Mouse (Mus musculus) retina, embryonic 14.5 days (tissue): ENCODE results near the gene Grhpr.
A peak's percentile ranks its signal among the peaks of the same experiment; 100 is the strongest.
"Not testable (repeated sequence)": the region's sequence is repeated elsewhere in the genome, so short reads cannot be mapped to it uniquely, and the experiment has no call there.

Experiments
- DNase-seq: peaks from one replicate; pipeline ENCODE4 v3.0.0-alpha.2; 2015; ENCODE audit warnings: low spot score

Gene Grhpr

DNA sequence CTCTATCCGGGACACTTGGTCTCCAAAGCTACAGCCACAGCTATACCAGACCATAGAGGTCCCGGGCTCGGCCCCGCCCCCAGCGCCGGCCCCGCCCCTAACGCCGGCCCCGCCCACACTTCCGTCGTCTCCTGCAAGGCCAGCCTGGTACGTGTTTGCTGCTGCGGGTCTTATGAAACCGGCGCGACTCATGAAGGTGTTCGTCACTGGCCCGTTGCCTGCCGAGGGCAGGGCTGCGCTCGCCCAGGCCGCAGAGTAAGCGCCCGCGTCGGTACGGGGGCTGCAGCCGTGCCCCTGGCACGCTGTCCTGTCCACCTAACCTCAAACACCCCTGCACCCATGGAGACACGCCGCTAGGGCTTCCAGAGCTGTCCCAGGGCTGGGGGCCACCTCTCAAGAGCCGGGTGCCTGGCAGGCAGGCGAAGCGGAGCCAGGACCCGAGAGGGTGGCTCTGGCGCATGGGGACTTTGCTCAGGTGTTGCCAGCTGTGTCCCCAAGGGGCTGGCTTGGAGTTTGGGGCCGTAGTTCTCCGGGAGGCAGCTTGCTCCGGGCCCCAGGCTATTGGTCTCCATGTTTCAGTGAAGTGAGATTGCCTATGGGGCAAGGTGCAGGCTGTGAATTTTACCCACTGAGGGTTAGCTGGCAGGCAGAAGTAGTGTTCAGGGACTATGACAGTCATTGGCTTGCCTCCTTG lies at the start of gene Grhpr:
Grhpr (plus strand) TSS at position 116 of the 694 bp plus-strand sequence.
- DNase-seq, result peak; percentile 85

GRCm38 (mm10) chr4:44931732-44932131 lies 49.5 kb upstream of the Grhpr start:
- no peak for DNase-seq

- DNase-seq, result no peak
These were observed 42.5 kb upstream of the Grhpr start for GRCm38 (mm10) chr4:44938359-44939340.

DNA sequence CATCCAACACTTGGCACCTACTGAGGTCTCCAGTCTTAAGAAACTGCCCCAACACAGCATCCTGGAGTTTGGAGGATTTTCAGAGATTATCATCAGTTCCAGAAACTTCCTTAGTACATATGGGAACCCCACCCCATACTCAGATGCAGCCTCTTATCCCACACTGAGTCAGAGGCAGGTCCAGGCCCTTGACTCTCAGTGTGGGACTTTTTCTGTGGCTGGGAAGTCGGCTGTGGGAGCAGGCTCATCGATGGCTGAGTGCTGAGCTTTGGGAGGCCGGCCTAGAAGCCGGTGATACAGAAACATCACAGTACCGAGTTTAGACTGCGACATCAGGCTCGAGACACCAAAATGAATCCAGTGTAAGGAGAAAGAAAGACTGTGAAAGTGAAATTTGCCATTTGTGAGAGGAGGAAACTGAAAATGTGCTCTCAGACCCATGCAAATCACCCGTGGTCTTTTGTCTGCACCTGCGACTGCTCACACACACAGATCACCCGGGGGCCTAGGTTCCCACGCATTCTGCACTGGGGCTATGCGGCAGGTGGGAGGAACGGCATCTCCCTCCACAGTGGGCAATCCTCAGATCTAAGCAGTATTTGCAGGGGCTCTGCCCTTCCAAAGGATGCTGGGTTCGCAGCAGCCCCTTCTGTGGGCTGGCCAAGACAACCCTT lies 41.5 kb upstream of the Grhpr start:
- DNase-seq, result no peak

DNA sequence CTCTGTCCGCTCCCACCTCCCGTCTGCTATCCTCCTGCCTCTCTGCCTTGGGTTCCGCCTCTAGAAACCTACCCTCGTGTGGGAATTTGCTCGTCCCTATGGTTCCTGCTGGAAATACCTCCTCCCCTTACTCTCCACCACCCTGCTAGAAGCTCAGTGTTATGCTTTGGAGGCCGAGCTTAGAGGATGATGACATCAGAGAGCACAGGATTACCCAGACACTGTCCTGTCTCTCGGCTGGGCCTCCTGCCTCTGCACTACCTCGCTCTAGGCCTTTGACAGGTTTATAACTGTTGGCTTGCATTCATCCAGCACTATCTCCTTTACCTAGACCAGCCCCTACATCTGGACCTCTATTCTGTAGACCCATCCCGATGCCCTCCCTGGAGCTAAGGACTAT lies 40.9 kb upstream of the Grhpr start:
- no peak for DNase-seq

GRCm38 (mm10) chr4:44942237-44942636 lies 39.0 kb upstream of the Grhpr start:
- DNase-seq, result no peak

DNA sequence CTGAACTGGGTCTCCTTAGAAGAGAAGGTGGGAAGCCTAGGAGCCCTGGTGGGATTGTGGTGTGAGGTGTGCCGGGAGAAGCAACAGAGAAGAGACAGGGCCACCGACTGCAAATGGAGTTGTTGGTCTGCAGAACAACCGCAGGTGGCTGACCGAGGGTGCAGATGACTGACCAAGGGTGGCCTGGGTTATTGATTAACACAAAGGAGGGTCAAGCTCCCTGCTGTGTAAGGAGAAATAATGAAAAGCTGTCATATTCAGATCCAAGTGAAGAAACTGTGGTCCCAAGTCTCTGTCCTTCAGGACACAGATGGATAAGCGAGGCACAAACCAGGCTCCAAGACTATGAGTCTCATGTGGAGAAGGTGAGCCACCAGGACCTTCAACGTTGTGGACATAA lies 37.7 kb upstream of the Grhpr start:
- DNase-seq, result no peak

DNA sequence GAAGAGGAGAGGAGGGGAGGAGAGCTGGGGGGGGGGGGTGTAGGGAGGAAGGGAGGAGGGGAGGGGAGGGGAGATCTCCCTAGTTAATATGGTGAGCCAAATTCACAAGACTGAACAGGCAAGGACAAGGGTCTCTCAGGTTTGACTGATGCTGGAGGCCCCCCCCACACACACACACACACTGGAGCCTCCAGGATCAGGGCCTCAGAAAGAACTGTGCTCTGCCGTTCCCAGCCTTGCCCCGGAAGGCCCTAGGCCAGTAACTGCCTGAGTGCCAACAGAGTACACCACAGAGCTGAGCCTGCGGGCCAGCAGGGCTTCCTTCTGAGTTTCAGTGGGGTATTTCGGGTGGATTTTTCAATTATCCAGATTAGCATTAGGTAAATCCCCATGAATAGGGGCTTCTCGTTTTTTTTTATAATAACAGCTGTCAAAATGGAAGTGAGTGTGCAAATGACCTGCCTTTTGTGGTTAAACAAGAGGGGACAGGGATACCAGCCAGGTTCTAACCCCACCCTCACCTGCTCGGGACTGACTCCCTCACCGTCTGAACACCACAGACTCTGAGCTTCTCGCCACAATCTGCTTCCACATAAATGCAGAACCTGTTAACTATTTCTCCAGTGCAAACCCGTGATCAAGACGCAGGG lies 36.6 kb upstream of the Grhpr start:
- no peak for DNase-seq

- DNase-seq, result not testable (repeated sequence)
These were observed 35.1 kb upstream of the Grhpr start for GRCm38 (mm10) chr4:44946126-44946525.

DNA sequence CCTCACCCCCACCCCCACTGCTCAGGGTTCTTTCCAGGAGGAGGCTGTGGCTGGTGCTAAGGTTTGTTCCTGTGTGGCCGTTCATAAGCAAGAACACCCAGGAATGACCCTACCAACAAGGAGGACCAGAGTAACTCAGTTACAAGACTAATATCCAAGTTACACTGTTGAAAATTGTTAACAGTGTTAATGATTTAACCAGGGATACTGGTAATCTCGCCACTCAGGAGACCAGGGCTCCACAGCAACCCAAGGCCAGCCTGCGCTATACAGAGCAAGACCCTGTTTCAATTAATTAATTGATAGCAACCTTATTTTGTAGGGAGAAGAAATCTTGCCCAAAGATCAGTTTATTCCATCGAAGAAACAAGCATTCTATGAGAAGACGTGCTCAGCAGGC lies 33.7 kb upstream of the Grhpr start:
- DNase-seq, result no peak

GRCm38 (mm10) chr4:44948314-44948713 lies 32.9 kb upstream of the Grhpr start:
- no peak for DNase-seq

GRCm38 (mm10) chr4:44953041-44953440 lies 28.2 kb upstream of the Grhpr start:
- DNase-seq, result no peak

- no peak for DNase-seq
These were observed 22.4 kb upstream of the Grhpr start for GRCm38 (mm10) chr4:44958776-44959175.

GRCm38 (mm10) chr4:44959220-44959619 lies 22.0 kb upstream of the Grhpr start:
- DNase-seq, result no peak

DNA sequence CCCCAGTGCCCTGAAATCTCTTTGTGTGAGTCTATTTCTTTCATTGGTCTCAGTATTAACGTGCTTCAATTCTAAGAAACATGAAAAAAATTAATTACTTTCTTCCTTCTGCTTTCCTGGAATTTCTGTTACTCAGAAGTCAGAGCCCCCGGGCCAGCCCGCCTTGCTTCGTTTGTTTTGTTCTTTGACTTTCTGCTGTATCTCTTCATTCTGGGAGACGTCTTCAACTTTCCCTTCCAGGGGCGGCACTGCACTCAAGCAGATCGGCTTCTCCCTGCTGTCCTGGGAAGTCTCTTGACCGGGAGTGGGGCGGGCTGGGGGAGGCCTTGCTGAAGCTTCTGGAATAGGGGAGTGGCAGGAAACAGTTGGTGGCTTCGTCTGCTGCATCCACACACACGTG lies 18.0 kb upstream of the Grhpr start:
- no peak for DNase-seq

- DNase-seq, result no peak
These were observed 16.0 kb upstream of the Grhpr start for GRCm38 (mm10) chr4:44965175-44965574.

- no peak for DNase-seq
These were observed 15.5 kb upstream of the Grhpr start for GRCm38 (mm10) chr4:44965736-44966135.

DNA sequence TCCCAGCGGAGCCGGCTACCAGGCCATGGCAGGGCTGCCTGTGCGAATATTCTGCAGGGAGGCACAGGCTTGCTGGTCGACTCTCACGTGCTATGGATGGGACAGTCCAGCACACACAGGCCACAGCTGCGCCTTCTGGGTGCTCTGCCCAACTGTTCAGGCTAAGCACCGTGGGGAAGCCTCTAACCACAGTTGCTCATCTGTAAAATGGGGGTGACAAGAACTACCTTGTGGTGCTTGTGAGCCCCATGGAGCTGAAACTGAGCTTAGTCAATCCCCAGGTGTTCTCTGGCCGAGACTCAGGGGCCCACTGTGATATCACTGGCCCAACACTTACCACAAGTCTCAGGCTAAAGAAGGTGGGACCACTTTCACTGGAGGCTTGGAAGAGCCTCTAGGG lies 13.8 kb upstream of the Grhpr start:
- DNase-seq, result no peak

GRCm38 (mm10) chr4:44970056-44970455 lies 11.1 kb upstream of the Grhpr start:
- no peak for DNase-seq

DNA sequence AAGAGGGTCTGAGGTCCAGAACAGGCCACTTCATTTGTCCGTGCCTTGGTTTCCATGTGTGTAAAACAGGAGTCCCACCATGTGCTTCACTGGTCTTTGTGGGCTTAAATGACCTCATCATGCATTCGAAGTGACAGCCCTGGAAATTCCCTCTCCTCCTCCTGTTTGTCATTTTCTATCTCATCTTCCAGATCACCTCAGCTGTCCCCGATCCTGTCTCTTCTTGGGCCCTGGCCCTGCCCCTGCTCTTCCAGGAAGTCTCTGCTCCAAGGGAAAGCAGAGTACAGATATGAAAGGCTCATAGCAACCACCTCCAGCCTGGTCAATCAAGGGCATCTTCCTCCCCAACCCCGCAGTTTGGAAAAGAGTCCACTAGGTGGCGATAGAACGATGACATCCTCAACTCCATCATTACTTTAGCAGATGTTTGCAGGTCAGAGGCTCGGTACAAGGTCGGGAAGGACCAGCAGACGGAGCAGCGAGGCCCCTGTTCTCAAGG lies 10.5 kb upstream of the Grhpr start:
- peak; percentile 89 for DNase-seq

GRCm38 (mm10) chr4:44973450-44973849 lies 7.7 kb upstream of the Grhpr start:
- DNase-seq, result peak; percentile 95

- no peak for DNase-seq
These were observed 7.3 kb upstream of the Grhpr start for GRCm38 (mm10) chr4:44973871-44974270.
